Mouse (Mus musculus) E14TG2a.4 (cell line): ENCODE results near the gene Dpp10.

Experiments used
- H3K27me3 ChIP-seq: 2 replicates; pipeline ENCODE4 v1.6.1; 2014; ENCODE audit warnings: low read length, control low read depth; ENCODE audit not compliant: insufficient read depth
- H3K36me3 ChIP-seq: 2 replicates; pipeline ENCODE4 v1.6.1; 2014; ENCODE audit warnings: low read length, control low read depth; ENCODE audit not compliant: insufficient read depth
- H3K4me1 ChIP-seq: replicated peaks from 2 replicates; pipeline ENCODE4 v1.6.1; 2014; ENCODE audit warnings: low read depth, low read length, control low read depth
- H3K4me3 ChIP-seq: replicated peaks from 2 replicates; pipeline ENCODE4 v1.5.1; 2014; ENCODE audit warnings: mild to moderate bottlenecking, low read length
- H3K9me3 ChIP-seq: 2 replicates; pipeline ENCODE4 v1.6.1; 2014; ENCODE audit warnings: low read length, control low read depth
- CTCF ChIP-seq: conservative IDR thresholded peaks from 2 replicates; pipeline ENCODE4 v1.5.1; 2014; ENCODE audit warnings: low read length
- NANOG ChIP-seq: IDR thresholded peaks from 2 replicates; pipeline ENCODE4 v1.6.1; 2014; ENCODE audit warnings: borderline replicate concordance, low read length, mixed read lengths
- POU5F1 ChIP-seq: IDR thresholded peaks from 2 replicates; pipeline ENCODE4 v1.6.1; 2014; ENCODE audit warnings: low read length, borderline replicate concordance

Gene Dpp10

GRCm38 (mm10) chr1:123628268-123628667 is 417.1 kb downstream of the Dpp10 start:
- H3K27me3 ChIP-seq = 0 out of 2 replicates have a peak, but pooled peaks cover 4% of the 10 kb centered on the region
- no peaks in the 10 kb centered on the region for H3K36me3 ChIP-seq
- H3K4me3 ChIP-seq = no peak overlapping the region
- no peaks in the 10 kb centered on the region for H3K4me1 ChIP-seq
- TF ChIP-seq CTCF = no peak
- no peak for TF ChIP-seq NANOG
- TF ChIP-seq POU5F1 = no peak
- H3K9me3 ChIP-seq = no peaks in the 10 kb centered on the region

GRCm38 (mm10) chr1:123584857-123585256 is 460.5 kb downstream of the Dpp10 start:
- TF ChIP-seq CTCF (no peak), NANOG (no peak), POU5F1 (no peak)
- Histone ChIP-seq H3K27me3 (no peaks in the 10 kb centered on the region), H3K36me3 (no peaks in the 10 kb centered on the region), H3K4me1 (no peaks in the 10 kb centered on the region), H3K9me3 (no peaks in the 10 kb centered on the region), H3K4me3 (no peak overlapping the region)

- H3K4me1 ChIP-seq = 0 out of 2 replicates have a peak, but pooled peaks cover 4% of the 10 kb centered on the region
- TF ChIP-seq CTCF (no peak), NANOG (no peak), POU5F1 (no peak)
- H3K36me3 ChIP-seq = no peaks in the 10 kb centered on the region
- no peaks in the 10 kb centered on the region for H3K9me3 ChIP-seq
- H3K4me3 ChIP-seq = no peak overlapping the region
- H3K27me3 ChIP-seq = no peaks in the 10 kb centered on the region
Observed at GRCm38 (mm10) chr1:123580112-123580511, 465.2 kb downstream of the Dpp10 start.

- Histone ChIP-seq H3K4me3 (no peak overlapping the region), H3K27me3 (no peaks in the 10 kb centered on the region), H3K9me3 (no peaks in the 10 kb centered on the region), H3K4me1 (peaks cover 15% of the 10 kb centered on the region), H3K36me3 (no peaks in the 10 kb centered on the region)
- no peak for TF ChIP-seq NANOG
- no peak for TF ChIP-seq POU5F1
- no peak for TF ChIP-seq CTCF
Observed at GRCm38 (mm10) chr1:123573713-123574112, 471.6 kb downstream of the Dpp10 start.

GRCm38 (mm10) chr1:123542496-123542895 is 502.9 kb downstream of the Dpp10 start:
- no peaks in the 10 kb centered on the region for H3K27me3 ChIP-seq
- no peaks in the 10 kb centered on the region for H3K9me3 ChIP-seq
- H3K4me3 ChIP-seq = no peak overlapping the region
- H3K4me1 ChIP-seq = no peaks in the 10 kb centered on the region
- TF ChIP-seq POU5F1 = no peak
- no peak for TF ChIP-seq NANOG
- no peak for TF ChIP-seq CTCF
- H3K36me3 ChIP-seq = no peaks in the 10 kb centered on the region

- no peaks in the 10 kb centered on the region for H3K27me3 ChIP-seq
- no peaks in the 10 kb centered on the region for H3K36me3 ChIP-seq
- H3K4me1 ChIP-seq = no peaks in the 10 kb centered on the region
- no peaks in the 10 kb centered on the region for H3K9me3 ChIP-seq
- TF ChIP-seq POU5F1 (no peak), CTCF (no peak), NANOG (no peak)
- H3K4me3 ChIP-seq = no peak overlapping the region
Observed at GRCm38 (mm10) chr1:123467729-123468128, 577.6 kb downstream of the Dpp10 start.

GRCm38 (mm10) chr1:123414163-123414562 is 631.2 kb downstream of the Dpp10 start:
- H3K9me3 ChIP-seq = no peaks in the 10 kb centered on the region
- no peaks in the 10 kb centered on the region for H3K36me3 ChIP-seq
- TF ChIP-seq CTCF (no peak), NANOG (no peak), POU5F1 (no peak)
- no peak overlapping the region for H3K4me3 ChIP-seq
- no peaks in the 10 kb centered on the region for H3K4me1 ChIP-seq
- H3K27me3 ChIP-seq = no peaks in the 10 kb centered on the region

GRCm38 (mm10) chr1:123351300-123351699 is 694.1 kb downstream of the Dpp10 start:
- Histone ChIP-seq H3K27me3 (no peaks in the 10 kb centered on the region), H3K4me3 (no peak overlapping the region), H3K36me3 (no peaks in the 10 kb centered on the region), H3K9me3 (no peaks in the 10 kb centered on the region), H3K4me1 (no peaks in the 10 kb centered on the region)
- TF ChIP-seq POU5F1 (no peak), NANOG (no peak), CTCF (no peak)

GRCm38 (mm10) chr1:123337877-123338276 is 707.5 kb downstream of the Dpp10 start:
- no peak overlapping the region for H3K4me3 ChIP-seq
- TF ChIP-seq POU5F1 = no peak
- TF ChIP-seq CTCF = no peak
- no peak for TF ChIP-seq NANOG
- no peaks in the 10 kb centered on the region for H3K36me3 ChIP-seq
- H3K4me1 ChIP-seq = no peaks in the 10 kb centered on the region
- H3K27me3 ChIP-seq = no peaks in the 10 kb centered on the region
- H3K9me3 ChIP-seq = no peaks in the 10 kb centered on the region
